In the genomic region with DNA sequence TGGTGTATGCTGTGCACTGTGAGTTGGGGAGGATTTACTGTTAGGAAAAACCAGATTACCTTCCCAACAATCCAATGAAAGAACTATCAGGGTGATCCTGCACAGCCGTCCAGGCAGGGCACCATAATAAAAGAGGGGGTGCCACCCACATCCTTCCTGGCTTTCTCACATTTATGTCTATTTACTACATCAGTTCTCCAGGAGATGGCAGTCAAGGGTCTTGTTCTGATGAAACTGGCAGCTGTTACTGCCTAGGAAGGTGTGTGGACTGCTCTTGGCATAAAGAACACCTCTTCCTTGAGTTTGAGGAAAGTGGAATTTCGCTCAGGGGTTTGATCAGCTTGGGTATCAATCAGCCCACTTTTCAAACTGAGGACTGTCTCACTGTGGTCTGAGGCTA, we compare ENCODE assay signal across 9 mouse cellular contexts. TPM values are rescaled to one million over a fixed set of nuclear protein-coding genes. Genes with fewer than 3 reads are reported as not detected.
A peak's percentile ranks its signal among the peaks of the same experiment; 100 is the strongest.
DNase-seq lines count a peak whose midpoint lies in the region; ATAC-seq and TF ChIP-seq lines count a peak whose summit lies in the region.
"Had no signal": no experiment of that assay in that cellular context is flagged by ENCODE, and none has a peak within 500 bp of the region (broad histone marks: within the 10 kb centered on the region; RNA-seq: fewer than 3 reads in every experiment).

No protein-coding gene starts in this region.

- ATAC-seq in cerebellum, adult (ENCODE audit: insufficient number of reproducible peaks, low FRiP score, low TSS enrichment), result no peak
- no peak for ATAC-seq in erythroid progenitor cell, adult 5-6 weeks (replicated peaks; ENCODE audit: low FRiP score, poor library complexity, severe bottlenecking)

- intact Hi-C loops in left cerebral cortex, postnatal 4 days (cut with DNase I), result loop anchor here (2.0 kb wide), 1 partner anchor 313 kb away; no protein-coding TSS in a partner anchor

- no peaks in the 10 kb centered on the region; the same call in 1 of the 2 replicates for H3K27me3 ChIP-seq in cerebellum, adult 2 months (ENCODE audit: control insufficient read depth, insufficient read depth, low read length)

- peak; percentile 46; the same call in 1 of the 2 replicates for TF ChIP-seq CTCF in cerebellum, adult 2 months (IDR thresholded peaks at IDR 0.05; ENCODE audit: borderline replicate concordance, insufficient read depth, low read depth, low read length)

- WGBS in cerebellum, adult 2 months, result 15% methylated on average over 2 of the region's 2 CpGs

- peak in 1 of 2 experiments; percentile 7 for DNase-seq in cerebellum, adult 2 months
- peak; percentile 5 to 41 for DNase-seq in left cerebral cortex, adult 18-20 months (ENCODE audit: low spot score in 2 of 2)
- DNase-seq in left cerebral cortex, postnatal 4 days, result no peak
- DNase-seq in R1 (ENCODE audit: low read depth, low spot score), result peak; percentile 45
- DNase-seq in layer of hippocampus, adult 9-11 months, result peak; percentile 14
- no peak for DNase-seq in testis, postnatal 14 days (ENCODE audit: low spot score)
- DNase-seq: liver, embryonic 13.5 days had no signal

- no peak overlapping the region for H3K4me3 ChIP-seq in cerebellum, adult 2 months (replicated peaks; ENCODE audit: insufficient read depth, low read depth, low read length)
- H3K4me3 ChIP-seq: liver, embryonic 13.5 days had no signal

- H3K27ac ChIP-seq in cerebellum, adult 2 months (ENCODE audit: insufficient read depth, low read length), result no peak overlapping the region
- H3K27ac ChIP-seq: liver, embryonic 13.5 days had no signal

- no peaks in the 10 kb centered on the region for H3K4me1 ChIP-seq in cerebellum, adult 2 months (ENCODE audit: control insufficient read depth, insufficient read depth, low read length)
- H3K4me1 ChIP-seq: liver, embryonic 13.5 days had no signal

- no peak for TF ChIP-seq POLR2A in cerebellum, adult 2 months (IDR thresholded peaks at IDR 0.05; ENCODE audit: borderline replicate concordance, insufficient read depth, low read length)

RNA-seq across cellular contexts. Expression of gene Tbx5, which starts 54.6 kb away (rescaled TPM):
- not detected in 2 replicates for polyA plus RNA-seq in cerebellum, adult 2 months (2012; rRNA removed)
- not detected for total RNA-seq in left cerebral cortex, adult 18-20 months (2021)
- not detected for total RNA-seq in left cerebral cortex, postnatal 4 days (2021)
- not detected in 2 replicates for total RNA-seq in erythroid progenitor cell, adult 5-6 weeks (2015; ENCODE audit: low replicate concordance)
- total RNA-seq in erythroid progenitor cell, adult 5-6 weeks (2017; ENCODE audit: low replicate concordance), result not detected in 2 replicates

Comparison
In these comparisons a context has a peak if more than half of its experiments do, and no peak if none do; other contexts are left out.
1. DNase-seq: peak in left cerebral cortex, adult 18-20 months (2 of 2), R1 (single experiment) and layer of hippocampus, adult 9-11 months (single experiment); none in left cerebral cortex, postnatal 4 days (single experiment) and testis, postnatal 14 days (single experiment).